11 mouse cellular contexts compared by ENCODE assay signal in genomic region chr3:84936252-84936651, GRCm38 (mm10).
A peak's percentile ranks its signal among the peaks of the same experiment; 100 is the strongest.
DNase-seq lines count a peak whose midpoint lies in the region; ATAC-seq and TF ChIP-seq lines count a peak whose summit lies in the region.
"Had no signal": no experiment of that assay in that cellular context is flagged by ENCODE, and none has a peak within 500 bp of the region (broad histone marks: within the 10 kb centered on the region; RNA-seq: fewer than 3 reads in every experiment).

No protein-coding gene starts in this region.

- WGBS in embryonic facial prominence, embryonic 11.5 days, result 47% methylated on average over 2 of the region's 2 CpGs
- WGBS in embryonic facial prominence, embryonic 10.5 days, result 70% methylated on average over 2 of the region's 2 CpGs

- H3K36me3 ChIP-seq in embryonic facial prominence, embryonic 11.5 days (replicated peaks; ENCODE audit: control insufficient read depth, insufficient read depth, low read depth, low read length), result no peaks in the 10 kb centered on the region
- no peaks in the 10 kb centered on the region for H3K36me3 ChIP-seq in embryonic facial prominence, embryonic 10.5 days (replicated peaks)
- H3K36me3 ChIP-seq: embryonic facial prominence, embryonic 13.5 days had no signal

- ATAC-seq in embryonic facial prominence, embryonic 11.5 days (replicated peaks; ENCODE audit: insufficient number of reproducible peaks, low FRiP score, low TSS enrichment, low read depth), result no peak
- ATAC-seq in inflammation-experienced regulatory T-cells, adult 6 months, result no peak

- no peaks in the 10 kb centered on the region for H3K4me1 ChIP-seq in embryonic facial prominence, embryonic 11.5 days (ENCODE audit: control insufficient read depth, insufficient read depth, low read length)
- peaks cover 5% of the 10 kb centered on the region for H3K4me1 ChIP-seq in embryonic facial prominence, embryonic 10.5 days

- H3K27me3 ChIP-seq in embryonic facial prominence, embryonic 11.5 days (ENCODE audit: control insufficient read depth, insufficient read depth, low read length), result no peaks in the 10 kb centered on the region
- no peaks in the 10 kb centered on the region for H3K27me3 ChIP-seq in embryonic facial prominence, embryonic 10.5 days (replicated peaks; ENCODE audit: low read depth, poor library complexity, severe bottlenecking)
- H3K27me3 ChIP-seq: embryonic facial prominence, embryonic 13.5 days had no signal

- no peak overlapping the region for H3K27ac ChIP-seq in embryonic facial prominence, embryonic 11.5 days (replicated peaks; ENCODE audit: low read depth, low read length)
- no peak overlapping the region for H3K27ac ChIP-seq in embryonic facial prominence, embryonic 10.5 days (replicated peaks)
- H3K27ac ChIP-seq in left cerebral cortex, adult 2 months, result no peak overlapping the region
- H3K27ac ChIP-seq: embryonic facial prominence, embryonic 13.5 days had no signal

- no peak overlapping the region for H3K4me2 ChIP-seq in embryonic facial prominence, embryonic 11.5 days (ENCODE audit: low read depth, low read length)
- H3K4me2 ChIP-seq: embryonic facial prominence, embryonic 13.5 days had no signal

- DNase-seq in embryonic facial prominence, embryonic 11.5 days (ENCODE audit: low spot score), result peak; percentile 45
- DNase-seq in embryonic facial prominence, embryonic 10.5 days (ENCODE audit: low spot score), result no peak
- DNase-seq in left cerebral cortex, adult 2 months (ENCODE audit: extremely low spot score in 1 of 2, low spot score in 2 of 2), result no peak
- no peak for DNase-seq in left cerebral cortex, postnatal 14 days (ENCODE audit: low spot score in 2 of 2)
- peak; percentile 28 for DNase-seq in MN1 (ENCODE audit: low spot score)
- peak; percentile 25 for DNase-seq in induced T-regulatory cell, adult 2 months (ENCODE audit: low read depth)
- no peak for DNase-seq in spleen, postnatal 14 days (ENCODE audit: low spot score in 2 of 2)
- DNase-seq: kidney, postnatal 25 days; lung, adult 18-20 months had no signal

- H3K9ac ChIP-seq in embryonic facial prominence, embryonic 11.5 days (replicated peaks; ENCODE audit: low read length), result no peak overlapping the region
- H3K9ac ChIP-seq: embryonic facial prominence, embryonic 13.5 days had no signal

- H3K9me3 ChIP-seq in embryonic facial prominence, embryonic 11.5 days (replicated peaks; ENCODE audit: control insufficient read depth, low read length), result no peaks in the 10 kb centered on the region
- no peaks in the 10 kb centered on the region for H3K9me3 ChIP-seq in embryonic facial prominence, embryonic 10.5 days
- H3K9me3 ChIP-seq: embryonic facial prominence, embryonic 13.5 days had no signal

- peak; percentile 70 for TF ChIP-seq CTCF in left cerebral cortex, adult 2 months (IDR thresholded peaks at IDR 0.05)

- intact Hi-C loops in left cerebral cortex, adult 2 months (cut with DNase I), result loop anchor here (1.0 to 5.0 kb wide), 2 partner anchors 635 to 986 kb away; no protein-coding TSS in a partner anchor
- intact Hi-C loops in left cerebral cortex, postnatal 14 days (cut with DNase I), result no loop called here

- no peak overlapping the region for H3K4me3 ChIP-seq in embryonic facial prominence, embryonic 11.5 days (ENCODE audit: low read depth, low read length)
- H3K4me3 ChIP-seq in embryonic facial prominence, embryonic 10.5 days, result no peak overlapping the region
- no peak overlapping the region for H3K4me3 ChIP-seq in left cerebral cortex, adult 2 months
- H3K4me3 ChIP-seq: embryonic facial prominence, embryonic 13.5 days had no signal

Comparison
In these comparisons a context has a peak if more than half of its experiments do, and no peak if none do; other contexts are left out.
1. DNase-seq: peak in embryonic facial prominence, embryonic 11.5 days (single experiment), MN1 (single experiment) and induced T-regulatory cell, adult 2 months (single experiment); none in embryonic facial prominence, embryonic 10.5 days (single experiment), left cerebral cortex, adult 2 months (0 of 2), left cerebral cortex, postnatal 14 days (0 of 2) and spleen, postnatal 14 days (0 of 2).